24 mouse cellular contexts compared by ENCODE assay signal in the genomic region with DNA sequence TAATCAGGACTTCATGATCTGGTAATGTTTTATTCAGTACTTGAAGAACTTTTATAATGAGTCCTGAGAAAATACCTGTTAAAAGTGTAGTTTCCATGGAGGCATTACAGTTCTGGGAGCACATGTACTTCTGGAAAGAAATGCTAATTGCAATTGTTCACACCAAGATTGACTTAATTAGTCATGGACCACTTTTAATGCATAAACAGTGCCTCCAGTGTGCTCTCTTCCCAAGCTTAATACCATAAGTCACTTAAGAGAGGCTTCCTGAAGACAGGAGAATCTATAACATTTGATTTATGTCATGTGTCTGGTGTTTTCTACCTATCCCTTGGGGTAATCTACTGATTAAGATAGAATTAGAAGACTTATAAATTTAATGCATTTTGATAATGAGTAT.
"Had no signal": no experiment of that assay in that cellular context is flagged by ENCODE, and none has a peak within 500 bp of the region (broad histone marks: within the 10 kb centered on the region; RNA-seq: fewer than 3 reads in every experiment).

No protein-coding gene starts in this region.

- H3K4me1 ChIP-seq: heart, embryonic 10.5 days; heart, embryonic 12.5 days; hindbrain, embryonic 10.5 days; hindbrain, embryonic 12.5 days; intestine, embryonic 15.5 days; limb, embryonic 10.5 days; limb, embryonic 12.5 days had no signal

- H3K4me3 ChIP-seq: gastrocnemius, adult 2 months; heart, embryonic 10.5 days; heart, embryonic 12.5 days; hindbrain, embryonic 10.5 days; hindbrain, embryonic 12.5 days; intestine, embryonic 15.5 days; layer of hippocampus, adult 2 months; left cerebral cortex, adult 2 months; limb, embryonic 10.5 days; limb, embryonic 12.5 days had no signal

- H3K27ac ChIP-seq: gastrocnemius, adult 2 months; heart, embryonic 10.5 days; hindbrain, embryonic 10.5 days; hindbrain, embryonic 12.5 days; hindbrain, embryonic 14.5 days; intestine, embryonic 15.5 days; layer of hippocampus, adult 2 months; left cerebral cortex, adult 2 months; limb, embryonic 10.5 days; limb, embryonic 12.5 days had no signal

- H3K36me3 ChIP-seq: heart, embryonic 10.5 days; heart, embryonic 12.5 days; hindbrain, embryonic 10.5 days; hindbrain, embryonic 12.5 days; intestine, embryonic 15.5 days; limb, embryonic 10.5 days; limb, embryonic 12.5 days had no signal

- DNase-seq: gastrocnemius, adult 2 months; gastrocnemius, postnatal 10 days; gastrocnemius, postnatal 25 days; heart, adult 18-20 months; heart, postnatal 10 days; heart, postnatal 4 days; kidney, adult 18-20 months; kidney, adult 8-10 months; kidney, postnatal 10 days; kidney, postnatal 25 days; kidney, postnatal 4 days had no signal

- H3K4me2 ChIP-seq: heart, embryonic 12.5 days; hindbrain, embryonic 12.5 days; hindbrain, embryonic 14.5 days; intestine, embryonic 15.5 days; limb, embryonic 12.5 days had no signal

- H3K27me3 ChIP-seq: heart, embryonic 12.5 days; hindbrain, embryonic 12.5 days; intestine, embryonic 15.5 days; limb, embryonic 12.5 days had no signal

- H3K9me3 ChIP-seq: heart, embryonic 10.5 days; heart, embryonic 12.5 days; hindbrain, embryonic 10.5 days; hindbrain, embryonic 12.5 days; intestine, embryonic 15.5 days; limb, embryonic 10.5 days; limb, embryonic 12.5 days had no signal

- H3K9ac ChIP-seq: heart, embryonic 12.5 days; hindbrain, embryonic 12.5 days; hindbrain, embryonic 14.5 days; intestine, embryonic 15.5 days; limb, embryonic 12.5 days had no signal

- ATAC-seq: hindbrain, embryonic 16.5 days; inflammation-experienced regulatory T-cells, adult 6 months; intestine, embryonic 15.5 days; intestine, postnatal 0 days had no signal
